Mouse (Mus musculus) regulatory T cell (primary cell): ENCODE results near the gene Rcor1.

Experiments used
- in situ Hi-C: fragments of 300-600 bp; cut with MboI, MseI; formaldehyde crosslinking; loops from one replicate; pipeline ENCODE4 v1.15.1; 2025; ENCODE audit warnings: high pct_unique_total_duplicates

Gene Rcor1

DNA sequence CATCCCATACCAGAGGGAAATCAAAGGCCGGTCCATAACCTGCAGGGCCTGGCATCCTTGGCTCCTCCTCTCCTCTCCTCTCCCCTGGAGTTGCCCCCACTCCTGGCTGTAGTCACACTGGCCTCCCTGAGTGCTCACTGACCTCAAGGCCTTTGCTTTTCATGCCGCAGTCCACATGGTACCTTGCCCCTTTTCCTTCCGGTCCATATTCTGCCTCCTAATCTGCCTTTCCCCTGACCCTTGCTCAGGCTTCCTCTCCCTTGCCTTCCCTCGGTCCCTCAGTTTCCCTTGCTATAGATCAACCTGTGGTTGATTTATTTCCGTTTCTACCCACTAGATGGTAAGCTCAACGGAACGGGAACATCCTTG lies 122.8 kb downstream of the Rcor1 start:
- in situ Hi-C loops = no loop called here

DNA sequence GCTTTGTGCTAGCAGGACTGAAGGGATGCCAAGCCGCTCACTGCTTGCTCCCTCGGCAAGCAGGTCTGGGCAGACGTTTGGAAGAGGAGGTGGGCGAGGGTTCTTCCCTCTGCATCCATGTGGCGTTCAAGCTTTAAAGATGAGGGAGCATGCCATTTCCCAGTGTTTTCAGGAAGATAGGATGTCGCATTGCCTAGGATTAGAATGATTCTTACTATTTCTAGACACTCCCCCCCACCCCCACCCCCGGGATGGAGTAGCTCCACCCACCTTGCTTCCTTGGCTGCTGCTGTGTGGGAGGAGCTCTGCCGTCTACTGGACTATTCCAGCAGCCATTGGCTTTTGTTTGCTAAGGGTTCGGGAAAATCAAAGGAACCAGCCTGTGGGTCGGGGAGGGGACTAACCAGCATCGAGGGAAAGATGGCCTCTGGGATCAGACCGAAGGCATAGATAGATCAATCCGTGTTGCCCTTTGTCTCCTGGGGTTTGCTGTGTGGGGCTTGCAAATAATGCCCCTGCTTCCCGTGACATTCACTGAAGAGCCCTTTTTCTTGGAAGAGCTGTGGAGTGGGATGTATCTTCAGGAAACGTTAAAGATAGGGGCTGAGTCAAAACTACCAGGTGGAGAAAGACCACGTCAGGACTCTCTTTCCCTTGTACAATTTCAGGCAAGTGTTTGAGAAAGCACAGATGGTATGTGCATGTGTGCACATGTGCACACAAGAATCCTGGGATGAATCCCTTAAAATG lies 123.3 kb downstream of the Rcor1 start:
- in situ Hi-C loops = no loop called here

DNA sequence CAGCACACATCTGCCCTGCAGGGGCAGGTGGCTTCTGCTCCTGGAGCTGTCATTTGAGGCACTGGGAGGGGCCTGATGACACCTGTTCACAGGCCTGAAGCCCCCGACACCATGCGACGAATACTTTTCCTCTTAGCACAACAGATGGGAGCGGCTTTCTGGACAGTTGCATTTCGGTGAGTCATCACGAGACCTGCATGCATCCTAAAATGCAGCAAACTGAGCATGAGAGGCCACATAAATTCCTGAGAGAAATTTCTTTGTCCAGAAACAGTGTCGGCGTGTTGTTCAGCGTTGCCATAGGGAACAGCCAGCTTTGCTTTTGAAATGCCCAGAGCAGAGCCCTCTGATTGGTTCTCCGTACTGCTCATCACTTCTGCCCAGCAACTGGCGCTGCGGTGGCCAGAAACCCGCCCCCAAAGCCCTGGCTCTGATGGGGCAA lies 125.2 kb downstream of the Rcor1 start:
- in situ Hi-C loops = no loop called here

DNA sequence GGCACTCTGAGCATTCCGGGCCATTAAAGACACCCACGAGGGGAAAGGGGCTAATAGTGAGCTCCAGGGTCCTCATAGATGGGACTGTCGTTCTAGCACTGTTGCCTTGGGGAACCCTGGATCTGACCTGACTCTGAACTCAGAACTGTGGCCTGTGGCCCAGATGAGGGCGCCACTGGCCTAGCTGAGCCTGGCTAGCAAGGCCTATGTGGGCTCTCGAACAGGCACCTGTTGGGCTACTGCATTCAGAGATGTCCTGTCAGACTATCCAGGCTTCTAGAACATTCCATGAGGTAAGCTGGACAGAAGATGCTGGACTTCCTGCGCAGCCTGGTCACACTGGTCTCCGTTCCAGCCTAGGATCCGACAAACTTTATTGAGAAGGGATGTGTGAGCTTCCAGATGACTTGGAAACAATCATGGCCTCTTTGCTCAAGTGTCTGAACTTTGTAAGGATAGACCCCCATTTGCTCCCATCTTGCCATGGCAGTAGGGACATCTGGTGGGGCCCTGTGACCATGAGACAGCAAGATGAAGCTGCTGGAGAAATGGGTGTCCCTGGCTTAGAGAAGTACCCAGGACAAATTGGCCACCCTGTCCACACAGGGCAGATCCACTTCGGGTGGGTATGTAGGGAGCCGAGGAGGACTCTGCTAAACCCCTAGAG lies 126.1 kb downstream of the Rcor1 start:
- in situ Hi-C loops = no loop called here
